Mouse (Mus musculus) subcutaneous adipose tissue, adult 2 months (tissue): ENCODE measurements around the gene Egf. TPM values are rescaled to one million over a fixed set of nuclear protein-coding genes. Genes with fewer than 3 reads are reported as not detected.

Experiments used
- polyA plus RNA-seq: library from polyadenylated mRNA; depleted of rRNA; stranded (reverse); fragments of >200 nt; gene quantifications from 2 replicates; pipeline ENCODE4 v1.2.3, GENCODE M21; 2012; ENCODE audit warnings: low replicate concordance; rRNA removed

The Egf gene
- 0.98 and 4.6 TPM in 2 replicates for polyA plus RNA-seq

GRCm38 (mm10) chr3:129754650-129755604 lies at the start of gene Egf:
Gene Egf, minus strand, starts transcription at chr3:129755316.

DNA sequence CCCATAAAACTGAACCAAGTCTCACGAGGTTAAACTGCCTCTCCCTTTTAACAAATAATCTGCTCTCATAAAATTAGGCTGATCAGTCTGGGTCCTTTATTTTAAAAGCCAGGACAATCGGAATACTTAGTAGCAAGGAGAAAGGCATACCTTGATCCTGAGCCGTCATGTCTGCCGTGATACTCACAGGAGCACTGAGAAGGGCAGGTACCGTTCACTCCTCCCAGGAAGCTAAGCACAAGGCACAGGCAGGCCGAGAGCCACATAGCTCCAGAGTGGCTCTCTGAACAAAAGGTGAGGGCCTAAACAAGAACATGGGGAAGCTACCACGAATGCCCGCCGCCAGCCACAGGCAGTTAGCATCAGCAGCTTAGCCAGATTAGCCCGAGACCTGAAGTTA lies 48.6 kb upstream of the Egf start, which contains the start of gene Lrit3:
Lrit3 (minus strand) TSS at position 266 of the 400 bp plus-strand sequence.

Other genes with a start within 250 kb of the Egf start
- gene Elovl6, start 223.0 kb downstream of the Egf start, polyA plus RNA-seq, result 238 and 254 TPM in 2 replicates
- not detected in 2 replicates for gene Lrit3, start 48.7 kb upstream of the Egf start, polyA plus RNA-seq
- 0.10 TPM in 1 of 2 replicates, not detected in the other for gene Rrh, start 67.3 kb upstream of the Egf start, polyA plus RNA-seq
- 11.7 and 37.4 TPM in 2 replicates for gene Gar1, start 76.1 kb upstream of the Egf start, polyA plus RNA-seq
- gene Cfi, start 80.6 kb upstream of the Egf start, polyA plus RNA-seq, result 0.85 and 11.9 TPM in 2 replicates
- 63.5 and 83.3 TPM in 2 replicates for gene Pla2g12a, start 123.3 kb upstream of the Egf start, polyA plus RNA-seq
- 32.5 and 44.0 TPM in 2 replicates for gene Casp6, start 146.1 kb upstream of the Egf start, polyA plus RNA-seq
- gene Mcub, start 214.9 kb upstream of the Egf start, polyA plus RNA-seq, result 7.3 and 13.9 TPM in 2 replicates